Mouse (Mus musculus) brown adipose tissue, adult 24 weeks (tissue): ENCODE results near the gene Tifa. TPM values are rescaled to one million over a fixed set of nuclear protein-coding genes. Genes with fewer than 3 reads are reported as not detected.

Experiments
- H3K27ac ChIP-seq: fragments of 200-500 bp; replicated peaks from 2 replicates; pipeline ENCODE4 v1.5.1; 2012; ENCODE audit warnings: low read depth, mild to moderate bottlenecking, low read length
- H3K4me1 ChIP-seq: fragments of 200-500 bp; 2 replicates; pipeline ENCODE4 v1.6.1; 2012; ENCODE audit warnings: low read length, mixed read lengths; ENCODE audit not compliant: control insufficient read depth, insufficient read depth, insufficient read length
- H3K4me3 ChIP-seq: fragments of 200-500 bp; 2 replicates; pipeline ENCODE4 v1.5.1; 2012; ENCODE audit warnings: low read depth, mild to moderate bottlenecking, low read length, moderate library complexity; ENCODE audit not compliant: insufficient read depth
- polyA plus RNA-seq: library from polyadenylated mRNA; stranded (reverse); fragments of >200 nt; gene quantifications from 2 replicates; pipeline ENCODE4 v1.2.4, GENCODE M21; 2012; ENCODE audit not compliant: missing spikeins, insufficient read depth, insufficient read length

Tifa gene
- polyA plus RNA-seq, 1 experiment = 1.8 TPM

- Histone ChIP-seq H3K27ac (no peak overlapping the region), H3K4me1 (no peaks in the 10 kb centered on the region), H3K4me3 (no peak overlapping the region)
These were observed 40.6 kb downstream of the Tifa start for GRCm38 (mm10) chr3:127830183-127830582.

GRCm38 (mm10) chr3:127831079-127831478 is 41.5 kb downstream of the Tifa start:
- H3K27ac ChIP-seq = no peak overlapping the region
- H3K4me3 ChIP-seq = no peak overlapping the region
- 0 out of 2 replicates have a peak, but pooled peaks cover 3% of the 10 kb centered on the region for H3K4me1 ChIP-seq

GRCm38 (mm10) chr3:127834040-127834439 is 44.4 kb downstream of the Tifa start:
- H3K4me3 ChIP-seq = no peak overlapping the region
- H3K27ac ChIP-seq = no peak overlapping the region
- H3K4me1 ChIP-seq = 0 out of 2 replicates have a peak, but pooled peaks cover 3% of the 10 kb centered on the region

GRCm38 (mm10) chr3:127835594-127835993 is 46.0 kb downstream of the Tifa start:
- Histone ChIP-seq H3K4me3 (no peak overlapping the region), H3K27ac (no peak overlapping the region), H3K4me1 (0 out of 2 replicates have a peak, but pooled peaks cover 3% of the 10 kb centered on the region)

- H3K4me3 ChIP-seq = peak overlapping the region; percentile 77
- no peak overlapping the region for H3K27ac ChIP-seq
- H3K4me1 ChIP-seq = 0 out of 2 replicates have a peak, but pooled peaks cover 3% of the 10 kb centered on the region
These were observed 47.2 kb downstream of the Tifa start for GRCm38 (mm10) chr3:127836798-127837153.

GRCm38 (mm10) chr3:127837154-127837865 is 47.7 kb downstream of the Tifa start, which contains the start of gene Ap1ar:
Gene Ap1ar, minus strand, starts transcription at chr3:127837523.
- peak within 1 kb of the TSS; percentile 61 for H3K27ac ChIP-seq
- 0 out of 2 replicates have a peak, but pooled peaks cover 3% of the 10 kb centered on the region for H3K4me1 ChIP-seq
- H3K4me3 ChIP-seq = peak within 1 kb of the TSS; percentile 77

- peak overlapping the region; percentile 61 for H3K27ac ChIP-seq
- peak overlapping the region; percentile 64 for H3K4me3 ChIP-seq
- 0 out of 2 replicates have a peak, but pooled peaks cover 3% of the 10 kb centered on the region for H3K4me1 ChIP-seq
These were observed 48.5 kb downstream of the Tifa start for GRCm38 (mm10) chr3:127837972-127838644.

GRCm38 (mm10) chr3:127841926-127842325 is 52.3 kb downstream of the Tifa start:
- Histone ChIP-seq H3K4me1 (no peaks in the 10 kb centered on the region), H3K27ac (no peak overlapping the region)

GRCm38 (mm10) chr3:127843324-127843940 is 53.8 kb downstream of the Tifa start:
- Histone ChIP-seq H3K27ac (no peak overlapping the region), H3K4me3 (no peak overlapping the region), H3K4me1 (no peaks in the 10 kb centered on the region)

More at GRCm38 (mm10) chr3:127841926-127842325, 52.3 kb downstream of the Tifa start:
- no peak overlapping the region for H3K4me3 ChIP-seq

GRCm38 (mm10) chr3:127843941-127844327 is 54.3 kb downstream of the Tifa start:
- Histone ChIP-seq H3K27ac (no peak overlapping the region), H3K4me1 (no peaks in the 10 kb centered on the region)

GRCm38 (mm10) chr3:127848088-127848808 is 58.6 kb downstream of the Tifa start:
- Histone ChIP-seq H3K4me1 (no peaks in the 10 kb centered on the region), H3K4me3 (no peak overlapping the region), H3K27ac (no peak overlapping the region)

More at GRCm38 (mm10) chr3:127843941-127844327, 54.3 kb downstream of the Tifa start:
- H3K4me3 ChIP-seq = no peak overlapping the region

- Histone ChIP-seq H3K4me1 (no peaks in the 10 kb centered on the region), H3K27ac (no peak overlapping the region), H3K4me3 (no peak overlapping the region)
These were observed 60.3 kb downstream of the Tifa start for GRCm38 (mm10) chr3:127849922-127850321.

- Histone ChIP-seq H3K4me1 (no peaks in the 10 kb centered on the region), H3K27ac (no peak overlapping the region), H3K4me3 (no peak overlapping the region)
These were observed 61.4 kb downstream of the Tifa start for GRCm38 (mm10) chr3:127850776-127851646.

- no peak overlapping the region for H3K27ac ChIP-seq
- no peak overlapping the region for H3K4me3 ChIP-seq
- H3K4me1 ChIP-seq = no peaks in the 10 kb centered on the region
These were observed 63.1 kb downstream of the Tifa start for GRCm38 (mm10) chr3:127852722-127853121.
